Mouse (Mus musculus): ENCODE measurements at regions not wholly inside any gene's neighbourhood (a gene's known extent, or its start where the extent isn't known, plus 50 kb on each side); places are given as distances from the start of the nearest gene placed in this dataset.

DNA sequence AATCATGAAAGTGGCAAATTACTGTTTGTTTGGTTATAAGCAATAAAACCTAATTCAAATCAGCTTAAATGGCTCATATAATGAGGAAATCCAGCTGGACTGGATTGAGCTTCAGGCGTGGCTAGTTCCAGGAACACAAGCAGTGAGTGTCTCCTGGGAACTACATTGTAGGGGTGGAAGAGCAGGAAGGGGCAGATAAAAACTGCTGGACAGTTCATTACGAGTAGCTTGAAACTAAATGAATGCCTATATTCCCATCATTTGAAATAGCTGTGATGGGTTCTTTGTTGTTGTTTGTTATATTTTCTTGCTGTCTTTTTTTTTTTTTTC lies 327.9 kb upstream of the Pard3b start:
- no peak overlapping the region for H3K4me2 ChIP-seq (ENCODE audit: low read depth, low read length)
- DNase-seq: no peak
- H3K36me3 ChIP-seq (replicated peaks; ENCODE audit: insufficient read depth, low read length): no peaks in the 10 kb centered on the region
- no peak overlapping the region for H3K4me3 ChIP-seq (ENCODE audit: low read depth, low read length)
- TF ChIP-seq CTCF (IDR thresholded peaks at IDR 0.05; ENCODE audit: low read depth): no peak
- TF ChIP-seq EP300 (IDR thresholded peaks at IDR 0.05; ENCODE audit: low read depth): no peak
- H3K9ac ChIP-seq (replicated peaks): no peak overlapping the region
- ATAC-seq: no peak
- no peak overlapping the region for H3K27ac ChIP-seq (ENCODE audit: low read depth)
- 67% methylated on average over 2 of the region's 2 CpGs for WGBS (ENCODE audit: insufficient replicate concordance)
- H3K9me3 ChIP-seq (ENCODE audit: low read length): no peaks in the 10 kb centered on the region
- no peaks in the 10 kb centered on the region for H3K27me3 ChIP-seq (ENCODE audit: insufficient read depth, low read length)
- H3K4me1 ChIP-seq (ENCODE audit: insufficient read depth): no peaks in the 10 kb centered on the region

DNA sequence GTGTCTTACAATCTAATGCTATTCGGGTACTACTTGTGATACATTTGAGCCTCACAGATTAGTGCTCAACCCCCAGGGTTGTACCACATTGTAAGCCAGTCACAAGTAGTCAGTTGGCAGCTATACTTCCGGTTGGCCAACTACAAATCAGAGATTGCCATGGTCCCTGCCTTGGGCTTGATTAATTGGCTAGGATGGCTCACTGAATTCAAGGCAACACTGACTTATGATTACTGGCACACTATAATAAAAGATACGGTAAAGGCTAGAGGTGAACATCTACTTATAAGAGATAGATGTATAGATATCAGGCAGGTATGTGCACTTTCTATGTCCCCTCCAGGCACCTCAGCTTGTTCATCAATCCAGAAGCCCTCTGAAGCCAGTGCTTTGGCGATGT lies 325.4 kb upstream of the Pard3b start:
- no peak for ATAC-seq
- WGBS (ENCODE audit: insufficient replicate concordance): 73% methylated on average over 4 of the region's 4 CpGs
- H3K36me3 ChIP-seq (replicated peaks; ENCODE audit: insufficient read depth, low read length): no peaks in the 10 kb centered on the region
- no peak overlapping the region for H3K4me3 ChIP-seq (ENCODE audit: low read depth, low read length)
- no peak overlapping the region for H3K4me2 ChIP-seq (ENCODE audit: low read depth, low read length)
- no peak overlapping the region for H3K27ac ChIP-seq (ENCODE audit: low read depth)
- no peaks in the 10 kb centered on the region for H3K9me3 ChIP-seq (ENCODE audit: low read length)
- no peak for TF ChIP-seq CTCF (IDR thresholded peaks at IDR 0.05; ENCODE audit: low read depth)
- no peak for TF ChIP-seq EP300 (IDR thresholded peaks at IDR 0.05; ENCODE audit: low read depth)
- H3K9ac ChIP-seq (replicated peaks): no peak overlapping the region
- H3K4me1 ChIP-seq (ENCODE audit: insufficient read depth): no peaks in the 10 kb centered on the region
- H3K27me3 ChIP-seq (ENCODE audit: insufficient read depth, low read length): no peaks in the 10 kb centered on the region
- no peak for DNase-seq

DNA sequence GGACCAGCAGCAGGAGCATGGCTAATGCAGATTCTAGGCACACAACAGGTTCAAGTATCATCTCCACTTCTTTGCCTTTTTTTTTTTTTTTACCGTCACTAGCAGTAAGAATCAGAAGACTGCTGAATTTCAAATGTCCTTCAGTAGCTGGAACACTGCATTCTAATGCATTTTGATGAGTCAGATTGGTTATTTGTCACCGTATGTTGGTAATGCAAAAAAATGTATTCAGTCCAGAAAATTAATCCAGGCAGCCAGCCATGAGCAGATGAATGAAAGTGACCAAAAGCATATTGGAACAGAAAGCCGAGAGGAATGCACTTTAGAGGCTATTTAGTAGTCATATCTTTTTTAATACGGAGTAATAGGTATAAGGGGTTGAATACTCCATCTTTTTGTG lies 322.4 kb upstream of the Pard3b start:
- no peaks in the 10 kb centered on the region for H3K27me3 ChIP-seq (ENCODE audit: insufficient read depth, low read length)
- H3K9me3 ChIP-seq (ENCODE audit: low read length): no peaks in the 10 kb centered on the region
- no peak overlapping the region for H3K9ac ChIP-seq (replicated peaks)
- H3K4me1 ChIP-seq (ENCODE audit: insufficient read depth): no peaks in the 10 kb centered on the region
- TF ChIP-seq EP300 (IDR thresholded peaks at IDR 0.05; ENCODE audit: low read depth): no peak
- TF ChIP-seq CTCF (IDR thresholded peaks at IDR 0.05; ENCODE audit: low read depth): no peak
- no peak overlapping the region for H3K4me2 ChIP-seq (ENCODE audit: low read depth, low read length)
- no peak for ATAC-seq
- H3K4me3 ChIP-seq (ENCODE audit: low read depth, low read length): no peak overlapping the region
- H3K36me3 ChIP-seq (replicated peaks; ENCODE audit: insufficient read depth, low read length): no peaks in the 10 kb centered on the region
- no peak overlapping the region for H3K27ac ChIP-seq (ENCODE audit: low read depth)
- 77% methylated on average over 4 of the region's 4 CpGs for WGBS (ENCODE audit: insufficient replicate concordance)
- no peak for DNase-seq

DNA sequence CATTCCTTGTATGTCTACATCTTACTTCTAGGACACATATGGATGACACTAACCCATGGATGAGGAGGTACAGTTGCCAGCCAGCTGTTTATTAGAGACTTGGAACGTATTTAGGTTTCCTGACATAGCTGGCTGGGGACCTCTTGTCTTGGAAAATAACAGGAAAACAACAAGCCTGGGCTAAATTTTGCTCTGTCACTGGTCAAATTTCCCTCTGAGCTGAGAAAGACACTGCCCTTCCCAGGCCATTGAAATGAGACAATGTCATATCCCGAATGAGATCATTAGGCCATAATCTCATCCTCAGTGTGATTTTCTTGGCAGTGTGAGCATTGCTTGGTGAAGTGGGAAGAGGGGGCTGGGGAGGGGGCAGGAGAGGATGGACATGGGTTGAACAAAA lies 321.9 kb upstream of the Pard3b start:
- 72% methylated on average over 2 of the region's 2 CpGs for WGBS (ENCODE audit: insufficient replicate concordance)
- H3K9me3 ChIP-seq (ENCODE audit: low read length): no peaks in the 10 kb centered on the region
- H3K27me3 ChIP-seq (ENCODE audit: insufficient read depth, low read length): no peaks in the 10 kb centered on the region
- H3K27ac ChIP-seq (ENCODE audit: low read depth): no peak overlapping the region
- H3K4me3 ChIP-seq (ENCODE audit: low read depth, low read length): no peak overlapping the region
- H3K9ac ChIP-seq (replicated peaks): no peak overlapping the region
- DNase-seq: no peak
- no peak for TF ChIP-seq EP300 (IDR thresholded peaks at IDR 0.05; ENCODE audit: low read depth)
- TF ChIP-seq CTCF (IDR thresholded peaks at IDR 0.05; ENCODE audit: low read depth): no peak
- H3K36me3 ChIP-seq (replicated peaks; ENCODE audit: insufficient read depth, low read length): no peaks in the 10 kb centered on the region
- no peaks in the 10 kb centered on the region for H3K4me1 ChIP-seq (ENCODE audit: insufficient read depth)
- ATAC-seq: no peak
- no peak overlapping the region for H3K4me2 ChIP-seq (ENCODE audit: low read depth, low read length)

DNA sequence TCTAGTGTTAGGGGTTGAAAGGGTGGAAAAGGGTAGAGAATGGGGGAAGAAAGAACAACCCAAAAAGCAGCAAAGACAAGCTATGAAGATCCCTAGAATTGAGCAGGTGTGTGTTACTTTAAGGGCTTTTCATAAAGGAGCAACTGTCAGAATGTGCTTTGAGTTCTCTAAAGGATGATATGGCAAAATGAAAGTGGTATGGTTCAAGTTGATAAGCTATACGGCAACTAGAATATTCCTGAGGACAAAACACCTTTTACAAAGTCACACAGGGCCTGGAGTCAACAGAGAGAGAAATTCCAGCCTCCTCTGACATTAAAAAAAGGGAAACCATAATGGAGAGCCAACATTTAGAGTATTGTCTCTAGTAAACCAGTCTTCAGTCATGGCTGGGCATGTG lies 320.6 kb upstream of the Pard3b start:
- H3K9ac ChIP-seq (replicated peaks): no peak overlapping the region
- no peak overlapping the region for H3K27ac ChIP-seq (ENCODE audit: low read depth)
- 60% methylated on average over 1 of the region's 1 CpGs for WGBS (ENCODE audit: insufficient replicate concordance)
- no peak overlapping the region for H3K4me2 ChIP-seq (ENCODE audit: low read depth, low read length)
- H3K4me3 ChIP-seq (ENCODE audit: low read depth, low read length): no peak overlapping the region
- no peak for ATAC-seq
- TF ChIP-seq EP300 (IDR thresholded peaks at IDR 0.05; ENCODE audit: low read depth) (no peak), CTCF (IDR thresholded peaks at IDR 0.05; ENCODE audit: low read depth) (no peak)
- no peaks in the 10 kb centered on the region for H3K27me3 ChIP-seq (ENCODE audit: insufficient read depth, low read length)
- no peaks in the 10 kb centered on the region for H3K36me3 ChIP-seq (replicated peaks; ENCODE audit: insufficient read depth, low read length)
- H3K4me1 ChIP-seq (ENCODE audit: insufficient read depth): no peaks in the 10 kb centered on the region
- H3K9me3 ChIP-seq (ENCODE audit: low read length): no peaks in the 10 kb centered on the region
- no peak for DNase-seq

DNA sequence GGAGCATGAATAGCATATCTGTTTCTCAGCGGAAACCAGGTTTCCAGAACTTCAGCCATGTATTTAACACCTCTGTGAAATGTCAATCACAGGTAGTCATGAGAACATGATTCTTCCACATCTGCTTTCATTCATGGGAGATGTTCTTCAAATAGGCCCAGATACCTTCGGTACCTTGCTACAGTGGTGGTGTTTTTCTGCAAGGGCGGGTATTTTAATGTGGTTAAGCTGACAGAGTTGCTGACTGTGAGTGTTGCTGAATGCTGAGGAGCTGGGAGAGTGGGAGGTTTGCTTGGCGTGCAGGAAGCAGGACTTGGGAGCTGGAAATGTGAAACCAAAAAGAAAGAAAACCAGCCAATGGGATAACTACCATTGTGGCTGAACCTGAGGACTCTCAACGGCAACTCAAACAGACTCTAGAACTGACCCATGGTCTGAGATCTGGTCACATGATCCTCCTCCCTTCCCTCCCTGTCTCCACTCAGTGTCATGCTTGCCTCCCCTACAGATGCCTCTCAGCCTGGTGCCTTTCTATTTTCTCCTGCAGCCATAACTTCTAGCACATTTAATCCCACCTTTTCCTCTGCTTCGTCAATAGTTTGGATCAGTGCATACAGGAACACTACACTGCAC lies 317.0 kb upstream of the Pard3b start:
- Histone ChIP-seq H3K4me2 (ENCODE audit: low read depth, low read length) (no peak overlapping the region), H3K4me1 (ENCODE audit: insufficient read depth) (no peaks in the 10 kb centered on the region), H3K36me3 (replicated peaks; ENCODE audit: insufficient read depth, low read length) (no peaks in the 10 kb centered on the region), H3K9me3 (ENCODE audit: low read length) (no peaks in the 10 kb centered on the region), H3K27ac (ENCODE audit: low read depth) (no peak overlapping the region), H3K4me3 (ENCODE audit: low read depth, low read length) (no peak overlapping the region), H3K27me3 (ENCODE audit: insufficient read depth, low read length) (no peaks in the 10 kb centered on the region), H3K9ac (replicated peaks) (no peak overlapping the region)
- 72% methylated on average over 6 of the region's 6 CpGs for WGBS (ENCODE audit: insufficient replicate concordance)
- TF ChIP-seq EP300 (IDR thresholded peaks at IDR 0.05; ENCODE audit: low read depth): no peak
- no peak for TF ChIP-seq CTCF (IDR thresholded peaks at IDR 0.05; ENCODE audit: low read depth)
- no peak for ATAC-seq
- DNase-seq: no peak

DNA sequence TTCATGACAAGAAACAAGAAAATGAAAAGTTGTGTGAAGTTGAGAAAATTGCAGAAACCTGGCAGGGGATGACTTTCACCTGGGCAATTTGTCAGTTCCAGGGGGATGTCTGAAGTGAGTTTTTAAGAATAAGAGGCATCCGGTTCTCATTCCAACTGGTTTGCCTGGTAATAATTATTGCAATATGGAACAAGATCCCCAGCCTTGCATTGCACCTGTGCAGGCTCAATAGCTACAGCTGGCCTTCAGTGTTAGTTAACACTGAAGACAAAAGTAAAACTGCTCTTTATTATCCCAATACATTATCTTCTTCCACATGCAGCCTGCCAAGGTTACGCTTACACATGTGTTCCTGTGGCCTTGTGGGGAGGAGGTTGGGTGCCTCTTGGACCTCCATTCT lies 307.2 kb upstream of the Pard3b start:
- no peak for ATAC-seq

More for the DNA sequence above, 307.2 kb upstream of the Pard3b start:
- DNase-seq: no peak
- H3K27me3 ChIP-seq (ENCODE audit: insufficient read depth, low read length): no peaks in the 10 kb centered on the region
- no peaks in the 10 kb centered on the region for H3K9me3 ChIP-seq (ENCODE audit: low read length)
- H3K9ac ChIP-seq (replicated peaks): no peak overlapping the region
- no peaks in the 10 kb centered on the region for H3K36me3 ChIP-seq (replicated peaks; ENCODE audit: insufficient read depth, low read length)
- no peaks in the 10 kb centered on the region for H3K4me1 ChIP-seq (ENCODE audit: insufficient read depth)
- TF ChIP-seq EP300 (IDR thresholded peaks at IDR 0.05; ENCODE audit: low read depth): no peak
- TF ChIP-seq CTCF (IDR thresholded peaks at IDR 0.05; ENCODE audit: low read depth): no peak
- H3K27ac ChIP-seq (ENCODE audit: low read depth): no peak overlapping the region
- no peak overlapping the region for H3K4me3 ChIP-seq (ENCODE audit: low read depth, low read length)
- WGBS (ENCODE audit: insufficient replicate concordance): 85% methylated on average over 2 of the region's 2 CpGs
- H3K4me2 ChIP-seq (ENCODE audit: low read depth, low read length): no peak overlapping the region
